Mouse (Mus musculus) stomach, embryonic 14.5 days (tissue): ENCODE results near the gene Zfyve19. TPM values are rescaled to one million over a fixed set of nuclear protein-coding genes. Genes with fewer than 3 reads are reported as not detected.

Experiments used
- ATAC-seq: fragments of 200-750 bp; cut with Nextera tagmentation; 2 replicates; pipeline ENCODE4 v1.8.0; 2017; ENCODE audit warnings: low read depth, moderate TSS enrichment; ENCODE audit not compliant: insufficient number of reproducible peaks, insufficient read depth, low FRiP score
- H3K27ac ChIP-seq: fragments of 300-500 bp; sonication (generic); 2 replicates; pipeline ENCODE4 v1.5.1; 2014; ENCODE audit warnings: mild to moderate bottlenecking, low read length, moderate library complexity, mixed read lengths
- H3K27me3 ChIP-seq: fragments of 300-500 bp; sonication (generic); 2 replicates; pipeline ENCODE4 v1.6.1; 2014; ENCODE audit warnings: low read length, control low read depth, mixed read lengths; ENCODE audit not compliant: control insufficient read depth, insufficient read depth
- H3K36me3 ChIP-seq: fragments of 300-500 bp; sonication (generic); 2 replicates; pipeline ENCODE4 v1.6.1; 2014; ENCODE audit warnings: mild to moderate bottlenecking, control low read depth, low read length, moderate library complexity, mixed read lengths; ENCODE audit not compliant: control insufficient read depth, insufficient read depth
- H3K4me1 ChIP-seq: fragments of 300-500 bp; sonication (generic); 2 replicates; pipeline ENCODE4 v1.6.1; 2014; ENCODE audit warnings: low read length, control low read depth, mixed read lengths; ENCODE audit not compliant: control insufficient read depth, insufficient read depth
- H3K4me2 ChIP-seq: fragments of 300-500 bp; sonication (generic); replicated peaks from 2 replicates; pipeline ENCODE4 v1.6.1; 2014; ENCODE audit warnings: low read depth, low read length, control low read depth
- H3K4me3 ChIP-seq: fragments of 300-500 bp; sonication (generic); 2 replicates; pipeline ENCODE4 v1.5.1; 2014; ENCODE audit warnings: low read depth, low read length, control low read depth
- H3K9ac ChIP-seq: fragments of 300-500 bp; sonication (generic); replicated peaks from 2 replicates; pipeline ENCODE4 v1.6.1; 2014; ENCODE audit warnings: low read depth, mild to moderate bottlenecking, control low read depth, low read length, moderate library complexity, mixed read lengths
- H3K9me3 ChIP-seq: fragments of 300-500 bp; sonication (generic); 2 replicates; pipeline ENCODE4 v1.6.1; 2016; ENCODE audit warnings: low read depth, low read length, control low read depth; ENCODE audit not compliant: control insufficient read depth
- WGBS: fragments of 180-500 bp; shearing (Covaris S2); extraction: QIAGEN DNeasy Blood & Tissue Kit; methylation state at CpG from one replicate; pipeline ENCODE4 v1.1.7; 2014; 5-methylcytosine and 5-hydroxymethylcytosine counted together
- polyA plus RNA-seq: library from polyadenylated mRNA; unstranded; fragments of >200 nt; fragmentation: Nextera tagmentation; extraction: Ambion mirVana; gene quantifications from 2 replicates; pipeline ENCODE4 v1.2.1, GENCODE M21; 2014

Zfyve19 gene
- polyA plus RNA-seq, 1 experiment from 2014 or later: 44.3 TPM

DNA sequence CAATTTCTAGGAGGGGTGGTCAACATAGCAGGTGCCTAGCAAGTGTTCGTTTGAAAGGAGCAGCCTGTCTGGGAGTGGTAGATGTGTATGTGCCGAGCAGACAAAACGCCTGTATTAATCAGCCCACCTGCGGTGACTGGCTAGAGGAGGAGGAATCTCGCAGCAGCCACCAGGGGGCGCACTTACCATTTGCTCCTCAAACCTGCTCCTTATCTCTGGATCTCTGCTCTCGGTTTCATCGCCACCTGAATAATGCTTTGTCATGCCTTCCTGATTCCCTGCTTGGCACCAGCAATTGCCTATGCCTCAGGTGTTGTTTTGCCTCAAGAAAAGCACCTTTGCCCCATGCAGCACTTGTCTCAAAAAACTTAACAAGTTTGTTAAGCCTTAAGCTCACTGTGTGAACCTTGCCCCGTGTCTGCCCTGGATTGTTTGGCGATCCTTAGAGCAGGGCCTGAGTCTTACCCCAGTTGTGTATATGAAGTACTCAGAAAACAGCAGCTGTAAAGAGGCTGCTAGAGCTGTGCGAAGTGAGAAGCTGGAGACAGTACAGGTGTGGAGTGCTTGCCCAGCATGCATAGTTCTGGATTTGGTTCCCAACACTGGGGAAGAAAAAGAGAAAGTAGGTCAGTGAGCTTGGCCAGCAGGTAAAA lies 42.5 kb downstream of the Zfyve19 start:
- H3K27ac ChIP-seq: peak overlapping the region; percentile 24; the same call in 1 of the 2 replicates
- ATAC-seq: peak; percentile 70
- no peak overlapping the region for H3K9ac ChIP-seq
- WGBS: 11% methylated on average over 11 of the region's 11 CpGs
- no peak overlapping the region for H3K4me2 ChIP-seq
- no peaks in the 10 kb centered on the region for H3K27me3 ChIP-seq
- no peaks in the 10 kb centered on the region for H3K36me3 ChIP-seq
- H3K9me3 ChIP-seq: no peaks in the 10 kb centered on the region
- H3K4me3 ChIP-seq: no peak overlapping the region
- H3K4me1 ChIP-seq: no peaks in the 10 kb centered on the region

DNA sequence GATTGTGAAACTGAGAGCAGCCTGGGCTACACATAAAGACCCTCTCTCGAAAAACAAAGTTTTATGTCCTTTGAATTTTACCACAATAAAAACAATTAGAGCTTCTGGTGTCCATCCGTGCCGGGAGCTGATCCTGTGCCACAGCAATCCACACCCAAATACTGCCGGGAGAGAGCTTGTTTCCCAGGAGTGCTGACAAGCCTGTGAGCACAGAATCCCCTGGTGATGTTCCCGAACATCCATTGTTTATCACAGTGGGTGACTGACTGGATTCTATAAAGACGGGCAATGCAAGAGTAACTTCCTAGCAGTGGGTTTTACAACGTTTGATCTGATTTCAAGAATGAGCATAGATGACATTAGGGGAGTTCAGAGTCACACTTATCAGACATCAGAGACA lies 46.6 kb downstream of the Zfyve19 start:
- Histone ChIP-seq H3K36me3 (no peaks in the 10 kb centered on the region), H3K27me3 (no peaks in the 10 kb centered on the region), H3K27ac (no peak overlapping the region), H3K9ac (no peak overlapping the region), H3K4me1 (no peaks in the 10 kb centered on the region), H3K4me3 (no peak overlapping the region), H3K4me2 (no peak overlapping the region), H3K9me3 (no peaks in the 10 kb centered on the region)
- 28% methylated on average over 7 of the region's 7 CpGs for WGBS
- ATAC-seq: no peak

DNA sequence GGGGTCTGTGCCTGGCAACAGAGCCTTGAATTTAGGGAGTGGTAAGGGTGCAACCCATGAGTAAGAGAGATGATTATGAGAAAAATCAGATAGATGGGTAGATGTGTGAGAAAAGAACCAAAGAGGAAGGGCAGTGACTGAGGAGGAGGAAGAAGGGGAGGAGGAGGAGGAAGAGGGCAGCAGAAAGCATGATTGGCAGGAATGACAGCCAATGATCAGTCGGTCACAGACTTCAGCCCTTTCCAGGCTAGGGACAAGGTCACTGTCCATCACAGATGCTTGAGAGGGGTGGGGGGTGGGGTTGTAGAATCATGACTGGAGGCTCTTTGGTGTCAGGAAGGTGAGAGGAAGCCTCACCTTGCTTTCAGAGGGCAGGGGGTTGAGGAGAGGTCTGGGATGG lies 52.1 kb downstream of the Zfyve19 start:
- H3K4me1 ChIP-seq: 0 out of 2 replicates have a peak, but pooled peaks cover 5% of the 10 kb centered on the region
- no peak overlapping the region for H3K4me3 ChIP-seq
- ATAC-seq: no peak
- no peak overlapping the region for H3K27ac ChIP-seq
- no peaks in the 10 kb centered on the region for H3K36me3 ChIP-seq
- WGBS: 64% methylated on average over 1 of the region's 1 CpGs
- no peaks in the 10 kb centered on the region for H3K27me3 ChIP-seq
- no peak overlapping the region for H3K4me2 ChIP-seq
- H3K9me3 ChIP-seq: no peaks in the 10 kb centered on the region
- H3K9ac ChIP-seq: no peak overlapping the region

DNA sequence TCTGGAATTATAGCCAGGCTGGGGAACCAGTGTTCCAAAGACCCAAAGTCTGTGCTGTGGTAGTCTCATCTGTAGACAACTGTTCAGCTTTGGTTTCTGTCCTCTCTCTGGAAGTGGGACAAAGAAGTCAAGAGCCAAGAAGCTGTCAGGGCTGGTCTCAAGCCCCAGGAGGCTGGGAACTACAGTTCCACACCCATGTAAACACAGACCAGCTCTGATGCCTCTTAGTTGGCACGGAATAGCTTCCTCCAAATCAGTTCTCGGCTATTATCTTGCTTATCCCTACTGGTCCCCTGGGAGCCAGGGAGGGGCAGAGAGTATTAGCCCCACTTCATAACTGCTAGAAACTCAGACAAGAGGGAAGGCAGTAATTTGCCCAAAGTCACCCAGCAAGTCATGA lies 52.9 kb downstream of the Zfyve19 start:
- H3K36me3 ChIP-seq: no peaks in the 10 kb centered on the region
- WGBS: 35% methylated on average over 2 of the region's 2 CpGs
- H3K4me2 ChIP-seq: no peak overlapping the region
- no peak overlapping the region for H3K27ac ChIP-seq
- H3K4me3 ChIP-seq: no peak overlapping the region
- H3K9me3 ChIP-seq: no peaks in the 10 kb centered on the region
- no peak for ATAC-seq
- 0 out of 2 replicates have a peak, but pooled peaks cover 5% of the 10 kb centered on the region for H3K4me1 ChIP-seq
- no peak overlapping the region for H3K9ac ChIP-seq
- H3K27me3 ChIP-seq: no peaks in the 10 kb centered on the region

DNA sequence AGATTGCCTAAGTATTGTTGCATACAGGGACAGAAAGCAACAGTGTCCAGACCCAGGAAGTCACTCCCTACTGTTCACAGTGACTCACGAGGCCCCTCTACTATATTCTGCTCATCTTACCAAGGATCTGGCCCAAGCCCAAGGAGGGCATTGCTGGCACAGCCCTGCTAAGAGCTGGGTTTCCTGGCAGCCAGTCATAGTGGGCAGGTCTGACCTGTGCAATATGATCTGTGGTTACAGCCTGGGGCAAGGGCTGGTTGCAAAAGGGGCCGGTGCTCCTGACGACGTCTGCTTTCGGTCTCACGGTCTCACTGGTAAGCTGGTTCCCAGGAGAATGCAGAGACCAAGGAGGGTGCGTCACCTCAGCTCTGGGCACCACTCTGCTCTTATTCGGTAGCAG lies 54.6 kb downstream of the Zfyve19 start:
- no peak overlapping the region for H3K4me2 ChIP-seq
- H3K4me1 ChIP-seq: 0 out of 2 replicates have a peak, but pooled peaks cover 5% of the 10 kb centered on the region
- H3K27ac ChIP-seq: no peak overlapping the region
- H3K4me3 ChIP-seq: no peak overlapping the region
- no peaks in the 10 kb centered on the region for H3K9me3 ChIP-seq
- no peaks in the 10 kb centered on the region for H3K36me3 ChIP-seq
- peak; percentile 67; the same call in 1 of the 2 replicates for ATAC-seq
- no peaks in the 10 kb centered on the region for H3K27me3 ChIP-seq
- no peak overlapping the region for H3K9ac ChIP-seq
- 22% methylated on average over 8 of the region's 8 CpGs for WGBS

DNA sequence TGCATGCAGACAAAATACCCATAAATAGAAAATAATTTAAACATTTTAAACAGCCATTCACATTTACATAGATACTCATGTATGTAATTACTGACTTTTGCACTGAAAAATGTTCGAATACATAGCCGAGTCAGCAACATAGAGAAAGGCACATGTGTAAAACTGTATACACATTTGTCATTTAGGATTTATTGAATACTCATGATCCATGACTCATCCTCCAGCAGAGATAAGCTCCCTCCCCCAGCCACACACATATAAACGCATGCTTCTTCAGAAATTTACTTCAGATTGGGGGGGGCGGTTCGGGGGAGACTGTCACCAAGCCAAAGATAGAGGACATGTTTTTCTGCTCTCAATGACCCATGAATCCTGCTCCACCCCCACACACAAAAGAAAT lies 55.4 kb downstream of the Zfyve19 start:
- no peak overlapping the region for H3K4me2 ChIP-seq
- WGBS: 63% methylated on average over 5 of the region's 5 CpGs
- no peaks in the 10 kb centered on the region for H3K9me3 ChIP-seq
- 0 out of 2 replicates have a peak, but pooled peaks cover 5% of the 10 kb centered on the region for H3K4me1 ChIP-seq
- H3K36me3 ChIP-seq: no peaks in the 10 kb centered on the region
- no peaks in the 10 kb centered on the region for H3K27me3 ChIP-seq
- no peak for ATAC-seq
- H3K4me3 ChIP-seq: no peak overlapping the region
- no peak overlapping the region for H3K27ac ChIP-seq
- H3K9ac ChIP-seq: no peak overlapping the region

Other genes with a start within 250 kb of the Zfyve19 start
- 22.4 and 23.5 TPM in 2 replicates for gene Ccdc32, start 179.2 kb upstream of the Zfyve19 start, polyA plus RNA-seq
- gene Rpusd2, start 173.8 kb upstream of the Zfyve19 start, polyA plus RNA-seq: 3.0 and 4.1 TPM in 2 replicates
- 47.6 and 54.4 TPM in 2 replicates for gene Knl1, start 161.5 kb upstream of the Zfyve19 start, polyA plus RNA-seq
- 41.7 and 43.9 TPM in 2 replicates for gene Rad51, start 95.8 kb upstream of the Zfyve19 start, polyA plus RNA-seq
- gene Rmdn3, start 51.6 kb upstream of the Zfyve19 start, polyA plus RNA-seq: 34.9 and 35.2 TPM in 2 replicates
- gene Gchfr, start 40.8 kb upstream of the Zfyve19 start, polyA plus RNA-seq: 2.7 and 2.9 TPM in 2 replicates
- 0.27 and 0.30 TPM in 2 replicates for gene Gm14137, start 34.1 kb upstream of the Zfyve19 start, polyA plus RNA-seq
- 18.3 and 19.1 TPM in 2 replicates for gene Dnajc17, start 178 bp downstream of the Zfyve19 start, polyA plus RNA-seq
- gene Ppp1r14d, start 21.3 kb downstream of the Zfyve19 start, polyA plus RNA-seq: 0.67 and 1.00 TPM in 2 replicates
- 51.9 and 55.9 TPM in 2 replicates for gene Spint1, start 28.7 kb downstream of the Zfyve19 start, polyA plus RNA-seq
- 6.0 and 8.6 TPM in 2 replicates for gene Rhov, start 62.7 kb downstream of the Zfyve19 start, polyA plus RNA-seq
- 10.9 and 12.8 TPM in 2 replicates for gene Vps18, start 80.1 kb downstream of the Zfyve19 start, polyA plus RNA-seq
- 5.6 and 6.9 TPM in 2 replicates for gene Dll4, start 117.2 kb downstream of the Zfyve19 start, polyA plus RNA-seq
- 0.20 TPM in 2 replicates for gene Chac1, start 142.6 kb downstream of the Zfyve19 start, polyA plus RNA-seq